Mouse (Mus musculus) megakaryocyte-erythroid progenitor cell, adult 5 weeks (primary cell): ENCODE results near the gene Kcnk10. TPM values are rescaled to one million over a fixed set of nuclear protein-coding genes. Genes with fewer than 3 reads are reported as not detected.

ENCODE experiments used
- polyA plus RNA-seq: library from polyadenylated mRNA; stranded (reverse); fragments of >175 nt; gene quantifications from 2 replicates; pipeline ENCODE4 v1.2.3, GENCODE M21; 2012

Gene Kcnk10
- polyA plus RNA-seq = not detected in 2 replicates

DNA sequence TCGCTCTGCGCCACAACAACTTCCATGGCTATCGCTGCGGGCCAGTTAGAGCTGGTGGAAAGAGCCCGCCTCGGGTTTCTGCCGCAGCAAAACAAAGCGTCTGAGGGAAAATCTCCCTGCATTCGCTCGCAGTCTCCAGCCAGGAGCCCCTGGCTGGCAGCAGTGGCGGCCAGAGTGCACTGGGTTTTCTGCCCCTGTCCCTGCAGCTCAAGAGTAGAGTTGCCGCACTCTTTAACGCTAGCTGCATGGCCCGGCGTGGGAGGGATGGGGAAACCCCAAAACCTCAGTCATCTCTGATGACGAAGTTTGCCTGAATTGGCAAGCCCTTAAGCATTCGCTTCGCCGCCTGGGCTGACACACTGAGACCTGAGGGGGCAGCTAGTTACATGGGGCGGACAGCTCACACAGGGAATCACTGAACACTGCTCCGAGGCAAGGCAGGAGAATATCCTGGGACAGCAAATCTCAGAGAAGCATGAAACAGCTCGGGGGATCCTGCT, at the start of gene Kcnk10:
Gene Kcnk10 (minus strand): TSS at position 450 of the 500 bp plus-strand sequence.

DNA sequence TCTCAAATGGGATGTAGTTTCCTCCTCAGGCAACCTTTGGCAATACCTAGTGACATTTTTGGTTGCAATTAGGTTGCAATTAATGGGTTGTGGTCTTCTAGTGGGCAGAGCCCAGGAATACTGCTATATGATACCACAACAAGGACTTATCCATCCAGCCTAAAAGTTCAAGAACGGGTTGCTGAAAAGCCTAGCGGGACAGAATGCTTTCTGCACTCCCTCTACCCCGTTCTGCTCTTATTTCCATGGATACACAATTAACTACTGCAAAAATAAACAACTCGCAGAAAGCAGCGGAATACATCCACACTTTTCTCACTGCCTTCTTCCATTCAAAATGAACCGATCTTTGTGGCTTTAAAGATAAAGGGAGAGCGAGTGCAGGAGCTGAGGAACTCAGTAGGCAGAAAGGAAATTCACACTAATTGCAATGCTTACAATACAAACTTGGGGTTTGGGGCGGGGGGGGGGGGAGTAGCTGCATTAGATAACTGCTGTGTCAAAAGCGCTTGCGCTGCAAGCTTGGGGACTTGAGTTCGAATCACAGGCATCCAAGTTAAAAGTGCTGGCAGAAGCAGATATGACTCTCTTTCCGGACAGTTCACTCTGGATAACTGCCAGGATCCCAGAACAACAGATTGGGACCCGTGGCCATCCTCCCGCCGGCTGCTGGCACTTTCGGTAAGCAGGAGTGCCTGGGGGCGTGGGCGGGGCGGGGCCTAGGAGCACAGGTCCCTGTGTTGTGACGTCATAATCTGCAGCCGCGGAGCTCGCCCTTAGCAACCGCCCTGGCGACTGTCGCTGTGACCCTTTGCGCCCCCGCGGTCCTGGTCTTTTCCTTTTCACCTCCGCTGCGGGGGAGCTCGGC, 49.5 kb upstream of the Kcnk10 start, which contains the start of gene Spata7:
Gene Spata7 (plus strand): TSS at position 766 of the 868 bp plus-strand sequence.

Other genes starting within 250 kb of the Kcnk10 start
- 3.6 and 3.8 TPM in 2 replicates for gene Spata7, start 49.8 kb upstream of the Kcnk10 start, polyA plus RNA-seq
- 2.6 and 3.0 TPM in 2 replicates for gene Ptpn21, start 159.1 kb upstream of the Kcnk10 start, polyA plus RNA-seq
- gene Zc3h14, start 168.7 kb upstream of the Kcnk10 start, polyA plus RNA-seq = 14.8 and 18.2 TPM in 2 replicates